Mouse (Mus musculus): ENCODE data around the gene Pias1.

DNA sequence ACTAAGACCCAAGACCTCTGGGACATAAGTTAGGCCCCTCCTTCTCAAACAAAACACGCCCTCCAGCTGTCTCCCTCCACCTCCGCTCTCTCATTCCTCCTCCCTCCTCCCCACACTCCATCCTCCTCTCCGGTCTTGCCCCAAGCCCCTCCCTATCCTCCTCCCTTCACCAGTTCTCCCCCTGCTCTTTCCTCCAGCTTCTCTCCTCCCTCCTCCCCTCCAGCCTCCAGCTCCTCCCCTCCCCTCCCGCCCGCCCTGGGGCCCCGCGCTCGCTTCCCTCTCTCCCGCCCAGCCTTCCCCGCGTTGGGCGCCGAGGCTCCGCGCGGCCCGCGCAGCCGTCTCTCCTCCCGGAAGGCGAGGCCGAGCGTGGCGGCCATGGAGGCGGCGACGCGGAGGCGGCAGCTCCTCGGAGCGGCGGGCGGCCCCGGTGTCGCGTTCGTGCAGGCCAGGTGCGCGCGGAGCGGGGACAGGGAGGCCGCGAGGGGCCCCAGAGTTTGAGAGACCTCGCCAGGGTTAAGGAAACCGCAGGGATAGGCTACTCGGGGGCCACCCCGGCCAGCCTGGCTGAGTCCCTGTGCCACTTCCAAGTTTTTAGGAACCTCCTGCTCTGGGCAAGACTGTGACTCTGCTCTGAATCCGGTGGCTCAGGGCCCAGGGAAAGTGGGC, 149.1 kb downstream of the Pias1 start, which contains the start of gene Cln6:
- TF ChIP-seq POLR2A (IDR thresholded peaks at IDR 0.05; ENCODE audit: low read depth, low read length) (no peak), CTCF (conservative IDR thresholded peaks at IDR 0.05; ENCODE audit: insufficient read depth, insufficient read length, low read depth, low read length) (no peak)
